Mouse (Mus musculus): ENCODE measurements around the gene Rps6kl1. TPM values are rescaled to one million over a fixed set of nuclear protein-coding genes. Genes with fewer than 3 reads are reported as not detected.

The Rps6kl1 gene
- total and polyA plus RNA-seq, 2 experiments from 2014 or later, result 31.6 to 33.8 TPM

GRCm38 (mm10) chr12:85142803-85143202, 8.3 kb downstream of the Rps6kl1 start:
- H3K4me3 ChIP-seq (ENCODE audit: low read depth, low read length), result no peak overlapping the region
- H3K4me1 ChIP-seq (ENCODE audit: insufficient read depth), result no peaks in the 10 kb centered on the region
- DNase-seq, result peak; percentile 87
- WGBS, result 12% methylated on average over 4 of the region's 4 CpGs
- peaks cover 56% of the 10 kb centered on the region for H3K36me3 ChIP-seq (ENCODE audit: insufficient read depth)
- no peak overlapping the region for H3K27ac ChIP-seq (ENCODE audit: low read depth, low read length)
- H3K9ac ChIP-seq, result no peak overlapping the region
- ATAC-seq, result peak; percentile 79
- no peaks in the 10 kb centered on the region for H3K9me3 ChIP-seq (ENCODE audit: low read length)
- TF ChIP-seq CTCF (IDR thresholded peaks at IDR 0.05; ENCODE audit: low read depth), result peak; percentile 97
- H3K4me2 ChIP-seq (ENCODE audit: low read depth), result no peak overlapping the region
- H3K27me3 ChIP-seq (ENCODE audit: insufficient read depth, low read length), result no peaks in the 10 kb centered on the region

- ATAC-seq, result no peak
- no peaks in the 10 kb centered on the region for H3K9me3 ChIP-seq (ENCODE audit: low read length)
- H3K4me1 ChIP-seq (ENCODE audit: insufficient read depth), result no peaks in the 10 kb centered on the region
- no peak overlapping the region for H3K4me2 ChIP-seq (ENCODE audit: low read depth)
- no peak overlapping the region for H3K27ac ChIP-seq (ENCODE audit: low read depth, low read length)
- peaks cover 60% of the 10 kb centered on the region for H3K36me3 ChIP-seq (ENCODE audit: insufficient read depth)
- no peak overlapping the region for H3K9ac ChIP-seq
- no peaks in the 10 kb centered on the region for H3K27me3 ChIP-seq (ENCODE audit: insufficient read depth, low read length)
- TF ChIP-seq CTCF (IDR thresholded peaks at IDR 0.05; ENCODE audit: low read depth), result no peak
- WGBS, result 78% methylated on average over 6 of the region's 6 CpGs
- DNase-seq, result no peak
- no peak overlapping the region for H3K4me3 ChIP-seq (ENCODE audit: low read depth, low read length)
These were observed 10.0 kb downstream of the Rps6kl1 start for GRCm38 (mm10) chr12:85141096-85141495.

GRCm38 (mm10) chr12:85140036-85140701, 10.9 kb downstream of the Rps6kl1 start:
- Histone ChIP-seq H3K27ac (ENCODE audit: low read depth, low read length) (no peak overlapping the region), H3K36me3 (ENCODE audit: insufficient read depth) (peaks cover 69% of the 10 kb centered on the region), H3K9ac (no peak overlapping the region), H3K4me1 (ENCODE audit: insufficient read depth) (no peaks in the 10 kb centered on the region), H3K4me2 (ENCODE audit: low read depth) (no peak overlapping the region), H3K27me3 (ENCODE audit: insufficient read depth, low read length) (no peaks in the 10 kb centered on the region), H3K9me3 (ENCODE audit: low read length) (no peaks in the 10 kb centered on the region), H3K4me3 (ENCODE audit: low read depth, low read length) (no peak overlapping the region)
- WGBS, result 53% methylated on average over 18 of the region's 18 CpGs
- ATAC-seq (no peak), DNase-seq (no peak)
- TF ChIP-seq CTCF (IDR thresholded peaks at IDR 0.05; ENCODE audit: low read depth), result no peak

- H3K27me3 ChIP-seq (ENCODE audit: insufficient read depth, low read length), result no peaks in the 10 kb centered on the region
- H3K36me3 ChIP-seq (ENCODE audit: insufficient read depth), result peaks cover 85% of the 10 kb centered on the region
- H3K4me1 ChIP-seq (ENCODE audit: insufficient read depth), result no peaks in the 10 kb centered on the region
- no peak overlapping the region for H3K27ac ChIP-seq (ENCODE audit: low read depth, low read length)
- no peak overlapping the region for H3K9ac ChIP-seq
- no peak overlapping the region for H3K4me3 ChIP-seq (ENCODE audit: low read depth, low read length)
- WGBS, result 79% methylated on average over 4 of the region's 4 CpGs
- TF ChIP-seq CTCF (IDR thresholded peaks at IDR 0.05; ENCODE audit: low read depth), result no peak; the same call in 1 of the 2 replicates
- ATAC-seq, result no peak
- H3K9me3 ChIP-seq (ENCODE audit: low read length), result no peaks in the 10 kb centered on the region
- no peak for DNase-seq
- no peak overlapping the region for H3K4me2 ChIP-seq (ENCODE audit: low read depth)
These were observed 14.4 kb downstream of the Rps6kl1 start for GRCm38 (mm10) chr12:85136627-85137026.

- Histone ChIP-seq H3K4me1 (ENCODE audit: insufficient read depth) (no peaks in the 10 kb centered on the region), H3K9me3 (ENCODE audit: low read length) (no peaks in the 10 kb centered on the region), H3K36me3 (ENCODE audit: insufficient read depth) (peaks cover 89% of the 10 kb centered on the region), H3K4me3 (ENCODE audit: low read depth, low read length) (no peak overlapping the region), H3K27ac (ENCODE audit: low read depth, low read length) (no peak overlapping the region), H3K27me3 (ENCODE audit: insufficient read depth, low read length) (no peaks in the 10 kb centered on the region), H3K4me2 (ENCODE audit: low read depth) (no peak overlapping the region), H3K9ac (no peak overlapping the region)
- TF ChIP-seq CTCF (IDR thresholded peaks at IDR 0.05; ENCODE audit: low read depth), result no peak
- ATAC-seq, result peak; percentile 28; the same call in 1 of the 2 replicates
- no peak for DNase-seq
- WGBS, result 78% methylated on average over 19 of the region's 19 CpGs
These were observed 15.3 kb downstream of the Rps6kl1 start for GRCm38 (mm10) chr12:85135513-85136470.

GRCm38 (mm10) chr12:85134043-85134794, 16.8 kb downstream of the Rps6kl1 start:
- no peak overlapping the region for H3K4me2 ChIP-seq (ENCODE audit: low read depth)
- no peak overlapping the region for H3K27ac ChIP-seq (ENCODE audit: low read depth, low read length)
- ATAC-seq (no peak), DNase-seq (no peak)
- H3K9me3 ChIP-seq (ENCODE audit: low read length), result no peaks in the 10 kb centered on the region
- H3K4me1 ChIP-seq (ENCODE audit: insufficient read depth), result no peaks in the 10 kb centered on the region
- H3K27me3 ChIP-seq (ENCODE audit: insufficient read depth, low read length), result no peaks in the 10 kb centered on the region
- H3K36me3 ChIP-seq (ENCODE audit: insufficient read depth), result peaks cover 90% of the 10 kb centered on the region
- no peak for TF ChIP-seq CTCF (IDR thresholded peaks at IDR 0.05; ENCODE audit: low read depth)
- no peak overlapping the region for H3K9ac ChIP-seq
- no peak overlapping the region for H3K4me3 ChIP-seq (ENCODE audit: low read depth, low read length)
- 90% methylated on average over 8 of the region's 8 CpGs for WGBS
